Mouse (Mus musculus): ENCODE results near the gene Tcp11l2. TPM values are rescaled to one million over a fixed set of nuclear protein-coding genes. Genes with fewer than 3 reads are reported as not detected.

The Tcp11l2 gene
- total and polyA plus RNA-seq, 3 experiments: 0.81 to 4.3 TPM; not detected in 1

DNA sequence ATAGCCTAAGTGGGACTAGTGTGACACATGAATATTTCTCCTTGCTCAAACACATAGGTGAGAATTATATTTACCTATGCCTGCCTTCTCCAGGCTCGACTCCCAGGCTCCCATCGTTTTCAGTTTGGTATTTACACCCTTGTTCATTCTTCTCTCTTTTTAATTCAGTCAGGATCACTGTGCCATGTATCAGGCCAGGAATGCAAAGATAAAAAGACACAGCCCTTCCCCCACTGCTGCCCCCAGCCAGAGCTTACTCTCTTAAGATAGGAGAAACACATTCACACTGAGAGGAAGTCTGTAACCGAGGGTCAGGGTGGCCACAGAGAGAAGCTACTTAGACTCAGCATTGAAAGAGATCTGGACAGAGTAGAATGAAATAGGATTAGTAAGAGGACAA lies 35.2 kb downstream of the Tcp11l2 start:
- peaks cover 0 to 11% of the 10 kb centered on the region in 2 experiments; a peak in 2 of 4 replicates for H3K36me3 ChIP-seq (ENCODE audit: control insufficient read depth in 1 of 2, insufficient read depth in 2 of 2, low read length in 2 of 2)
- H3K4me1 ChIP-seq (ENCODE audit: control insufficient read depth in 1 of 2, insufficient read depth in 2 of 2, low read length in 2 of 2): peaks cover 9 to 20% of the 10 kb centered on the region in 2 experiments
- H3K79me2 ChIP-seq (ENCODE audit: control insufficient read depth, insufficient read depth, low read length, poor library complexity): no peaks in the 10 kb centered on the region
- no peaks in the 10 kb centered on the region for H3K27me3 ChIP-seq (ENCODE audit: control insufficient read depth in 1 of 2, insufficient read depth in 2 of 2, low read length in 2 of 2)
- H3K9ac ChIP-seq (ENCODE audit: control insufficient read depth, low read depth, low read length, poor library complexity, severe bottlenecking): no peak overlapping the region
- H3K27ac ChIP-seq (ENCODE audit: control insufficient read depth, low read depth, low read length): no peak overlapping the region
- TF ChIP-seq USF2 (IDR thresholded peaks at IDR 0.05; ENCODE audit: borderline replicate concordance in 1 of 2, insufficient read depth in 1 of 2, low read depth in 1 of 2, low read length in 2 of 2): no peak
- no peak for TF ChIP-seq MAFK (IDR thresholded peaks at IDR 0.05; ENCODE audit: borderline replicate concordance, low read depth, low read length)
- no peak for TF ChIP-seq ZC3H11A (IDR thresholded peaks at IDR 0.05; ENCODE audit: low read depth, low read length)
- peak; percentile 16 to 50; a peak in 2 of 4 replicates for TF ChIP-seq EP300 (IDR thresholded peaks at IDR 0.05; ENCODE audit: low read depth in 1 of 2, low read length in 2 of 2)
- peak; percentile 58 for TF ChIP-seq GATA1 (IDR thresholded peaks at IDR 0.05; ENCODE audit: low read depth, low read length)
- no peak for TF ChIP-seq MYC (IDR thresholded peaks at IDR 0.05; ENCODE audit: low read depth, low read length)
- peak; percentile 34 for DNase-seq (ENCODE audit: low read depth, low spot score)
- H3K4me3 ChIP-seq (ENCODE audit: control insufficient read depth in 1 of 2, insufficient read depth in 1 of 2, low read depth in 2 of 2, low read length in 2 of 2): no peak overlapping the region
- H3K9me3 ChIP-seq (replicated peaks; ENCODE audit: insufficient read depth, low read length): no peaks in the 10 kb centered on the region

DNA sequence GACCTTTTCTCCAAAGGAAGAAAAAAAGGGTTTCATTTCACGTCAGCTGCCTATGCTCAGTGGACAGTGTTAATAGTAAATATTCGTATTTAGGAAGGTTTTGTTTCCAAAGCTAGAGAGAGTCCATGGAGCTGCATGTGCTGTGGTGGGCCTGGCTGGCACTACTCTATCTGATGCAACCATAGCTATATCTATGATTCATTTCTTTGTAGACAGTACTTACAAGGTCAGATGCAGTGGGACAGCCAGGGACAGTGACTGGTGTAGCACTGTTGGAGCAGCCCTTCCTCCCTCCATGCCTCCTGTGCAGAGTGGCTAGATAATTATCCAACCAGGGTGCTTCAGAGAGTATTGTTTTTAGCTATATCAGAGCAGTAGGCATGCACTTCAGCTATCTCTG lies 35.9 kb downstream of the Tcp11l2 start:
- no peaks in the 10 kb centered on the region for H3K9me3 ChIP-seq (replicated peaks; ENCODE audit: insufficient read depth, low read length)

DNA sequence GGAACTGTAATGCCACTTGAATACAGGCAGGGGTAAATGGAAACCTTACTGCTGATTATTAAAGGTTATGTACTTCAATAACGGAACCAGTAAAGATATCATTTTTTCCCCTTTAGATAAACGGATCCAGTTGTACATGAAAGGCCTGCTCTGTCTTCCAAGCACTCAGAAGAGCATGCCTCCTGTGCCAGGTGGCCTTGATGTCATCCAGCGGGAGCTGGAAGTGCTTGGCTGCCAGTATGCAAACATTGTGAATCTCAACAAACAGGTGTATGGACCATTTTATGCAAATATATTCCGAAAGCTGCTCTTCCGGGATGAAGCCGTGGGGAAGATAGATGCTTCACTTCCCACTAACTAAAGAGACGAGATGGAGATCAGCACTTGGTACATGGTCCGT lies 36.9 kb downstream of the Tcp11l2 start:
- TF ChIP-seq MEF2A (IDR thresholded peaks at IDR 0.05; ENCODE audit: extremely low read depth, insufficient replicate concordance, low read depth, low read length, poor library complexity, severe bottlenecking) (no peak), TAL1 (IDR thresholded peaks at IDR 0.05; ENCODE audit: low read length) (no peak), UBTF (IDR thresholded peaks at IDR 0.05; ENCODE audit: borderline replicate concordance, insufficient read depth, low read depth, low read length) (no peak), E2F4 (IDR thresholded peaks at IDR 0.05; ENCODE audit: borderline replicate concordance, low read depth, low read length) (no peak), USF1 (IDR thresholded peaks at IDR 0.05; ENCODE audit: low read depth, low read length) (no peak)
- H3K27ac ChIP-seq (ENCODE audit: control insufficient read depth, low read depth, low read length): no peak overlapping the region
- no peaks in the 10 kb centered on the region for H3K79me2 ChIP-seq (ENCODE audit: control insufficient read depth, insufficient read depth, low read length, poor library complexity)
- H3K27me3 ChIP-seq (ENCODE audit: control insufficient read depth in 1 of 2, insufficient read depth in 2 of 2, low read length in 2 of 2): no peaks in the 10 kb centered on the region
- DNase-seq (ENCODE audit: low read depth, low spot score): no peak
- peaks cover 9 to 20% of the 10 kb centered on the region in 2 experiments for H3K4me1 ChIP-seq (ENCODE audit: control insufficient read depth in 1 of 2, insufficient read depth in 2 of 2, low read length in 2 of 2)
- no peak overlapping the region for H3K9ac ChIP-seq (ENCODE audit: control insufficient read depth, low read depth, low read length, poor library complexity, severe bottlenecking)
- H3K36me3 ChIP-seq (ENCODE audit: control insufficient read depth in 1 of 2, insufficient read depth in 2 of 2, low read length in 2 of 2): peaks cover 0 to 11% of the 10 kb centered on the region in 2 experiments; a peak in 2 of 4 replicates
- H3K4me3 ChIP-seq (ENCODE audit: control insufficient read depth in 1 of 2, insufficient read depth in 1 of 2, low read depth in 2 of 2, low read length in 2 of 2): no peak overlapping the region
- no peaks in the 10 kb centered on the region for H3K9me3 ChIP-seq (replicated peaks; ENCODE audit: insufficient read depth, low read length)

More for the DNA sequence above, 35.9 kb downstream of the Tcp11l2 start:
- DNase-seq (ENCODE audit: low read depth, low spot score): peak; percentile 26
- Histone ChIP-seq H3K27me3 (ENCODE audit: control insufficient read depth in 1 of 2, insufficient read depth in 2 of 2, low read length in 2 of 2) (no peaks in the 10 kb centered on the region), H3K27ac (ENCODE audit: control insufficient read depth, low read depth, low read length) (no peak overlapping the region), H3K4me3 (ENCODE audit: control insufficient read depth in 1 of 2, insufficient read depth in 1 of 2, low read depth in 2 of 2, low read length in 2 of 2) (no peak overlapping the region), H3K79me2 (ENCODE audit: control insufficient read depth, insufficient read depth, low read length, poor library complexity) (no peaks in the 10 kb centered on the region), H3K36me3 (ENCODE audit: control insufficient read depth in 1 of 2, insufficient read depth in 2 of 2, low read length in 2 of 2) (peaks cover 0 to 11% of the 10 kb centered on the region in 2 experiments; a peak in 2 of 4 replicates), H3K9ac (ENCODE audit: control insufficient read depth, low read depth, low read length, poor library complexity, severe bottlenecking) (no peak overlapping the region), H3K4me1 (ENCODE audit: control insufficient read depth in 1 of 2, insufficient read depth in 2 of 2, low read length in 2 of 2) (peaks cover 9 to 20% of the 10 kb centered on the region in 2 experiments)
- no peak for TF ChIP-seq MAFK (IDR thresholded peaks at IDR 0.05; ENCODE audit: borderline replicate concordance, low read depth, low read length)
- TF ChIP-seq RCOR1 (IDR thresholded peaks at IDR 0.05; ENCODE audit: low read depth, low read length): no peak
- no peak for TF ChIP-seq EP300 (IDR thresholded peaks at IDR 0.05; ENCODE audit: low read depth in 1 of 2, low read length in 2 of 2)
- no peak for TF ChIP-seq ZKSCAN1 (IDR thresholded peaks at IDR 0.05; ENCODE audit: low read depth, low read length)
- TF ChIP-seq ZNF384 (IDR thresholded peaks at IDR 0.05; ENCODE audit: low read depth, low read length): no peak
- TF ChIP-seq KAT2A (conservative IDR thresholded peaks at IDR 0.05; ENCODE audit: low read depth, low read length): no peak
- no peak for TF ChIP-seq GATA1 (IDR thresholded peaks at IDR 0.05; ENCODE audit: low read depth, low read length)
- no peak for TF ChIP-seq NRF1 (IDR thresholded peaks at IDR 0.05; ENCODE audit: insufficient read depth, low read depth, low read length, poor library complexity, severe bottlenecking)
- no peak for TF ChIP-seq POLR2A (IDR thresholded peaks at IDR 0.05; ENCODE audit: control insufficient read depth in 1 of 2, insufficient read depth in 1 of 2, low read depth in 1 of 2, low read length in 2 of 2, poor library complexity in 1 of 2)
- no peak for TF ChIP-seq CTCF (IDR thresholded peaks at IDR 0.05 in 2 of 3, conservative IDR thresholded peaks at IDR 0.05 in 1 of 3; ENCODE audit: control insufficient read depth in 1 of 3, insufficient read depth in 1 of 3, low read depth in 2 of 3, low read length in 3 of 3, poor library complexity in 1 of 3, severe bottlenecking in 1 of 3)
- no peak for TF ChIP-seq MAX (IDR thresholded peaks at IDR 0.05; ENCODE audit: low read length)
- TF ChIP-seq ELF1 (IDR thresholded peaks at IDR 0.05; ENCODE audit: low read depth, low read length): no peak
- TF ChIP-seq NELFE (IDR thresholded peaks at IDR 0.05; ENCODE audit: low read depth, low read length): no peak
- TF ChIP-seq TAL1 (IDR thresholded peaks at IDR 0.05; ENCODE audit: low read length): no peak

All from MEL (cell line).